Mouse (Mus musculus): ENCODE results near the gene Slc35b4. TPM values are rescaled to one million over a fixed set of nuclear protein-coding genes. Genes with fewer than 3 reads are reported as not detected.

Gene Slc35b4
- polyA plus RNA-seq, 1 experiment = 23.5 TPM

- no peak overlapping the region for H3ac ChIP-seq (ENCODE audit: control insufficient read depth, insufficient read length, low read depth)
- H3K27me3 ChIP-seq (ENCODE audit: control insufficient read depth, insufficient read depth, insufficient read length) = no peaks in the 10 kb centered on the region
- peaks cover 17% of the 10 kb centered on the region for H3K36me3 ChIP-seq (ENCODE audit: control insufficient read depth, insufficient read depth)
- TF ChIP-seq FOSL1 (IDR thresholded peaks at IDR 0.05; ENCODE audit: insufficient read depth, low read length, poor library complexity, severe bottlenecking) (no peak), USF1 (IDR thresholded peaks at IDR 0.05; ENCODE audit: low read depth) (no peak), MYOG (IDR thresholded peaks at IDR 0.05; ENCODE audit: control insufficient read depth, extremely low read depth, insufficient read length) (no peak), CEBPB (IDR thresholded peaks at IDR 0.05; ENCODE audit: low read depth) (no peak), CTCF (IDR thresholded peaks at IDR 0.05; ENCODE audit: control insufficient read depth, insufficient read depth, insufficient read length) (no peak), MAX (IDR thresholded peaks at IDR 0.05) (no peak), MYOD1 (IDR thresholded peaks at IDR 0.05; ENCODE audit: control insufficient read depth, insufficient read length, low read depth) (no peak)
- no peak overlapping the region for H3K4me3 ChIP-seq (ENCODE audit: insufficient read depth, poor library complexity, severe bottlenecking)
- no peaks in the 10 kb centered on the region for H3K79me2 ChIP-seq (ENCODE audit: control insufficient read depth, insufficient read depth)
- no peaks in the 10 kb centered on the region for H3K79me3 ChIP-seq (ENCODE audit: low read depth)
Measured at GRCm38 (mm10) chr6:34153069-34154052, 23.6 kb downstream of the Slc35b4 start.

- no peaks in the 10 kb centered on the region for H3K79me3 ChIP-seq (ENCODE audit: low read depth)
- no peak overlapping the region for H3ac ChIP-seq (ENCODE audit: control insufficient read depth, insufficient read length, low read depth)
- no peaks in the 10 kb centered on the region for H3K79me2 ChIP-seq (ENCODE audit: control insufficient read depth, insufficient read depth)
- no peaks in the 10 kb centered on the region for H3K27me3 ChIP-seq (ENCODE audit: control insufficient read depth, insufficient read depth, insufficient read length)
- TF ChIP-seq MAX (IDR thresholded peaks at IDR 0.05) (no peak), FOSL1 (IDR thresholded peaks at IDR 0.05; ENCODE audit: insufficient read depth, low read length, poor library complexity, severe bottlenecking) (no peak), CEBPB (IDR thresholded peaks at IDR 0.05; ENCODE audit: low read depth) (no peak), USF1 (IDR thresholded peaks at IDR 0.05; ENCODE audit: low read depth) (no peak), CTCF (IDR thresholded peaks at IDR 0.05; ENCODE audit: control insufficient read depth, insufficient read depth, insufficient read length) (no peak), MYOG (IDR thresholded peaks at IDR 0.05; ENCODE audit: control insufficient read depth, extremely low read depth, insufficient read length) (no peak), MYOD1 (IDR thresholded peaks at IDR 0.05; ENCODE audit: control insufficient read depth, insufficient read length, low read depth) (no peak)
- no peak overlapping the region for H3K4me3 ChIP-seq (ENCODE audit: insufficient read depth, poor library complexity, severe bottlenecking)
- H3K36me3 ChIP-seq (ENCODE audit: control insufficient read depth, insufficient read depth) = no peaks in the 10 kb centered on the region
Measured at GRCm38 (mm10) chr6:34149821-34150220, 27.1 kb downstream of the Slc35b4 start.

DNA sequence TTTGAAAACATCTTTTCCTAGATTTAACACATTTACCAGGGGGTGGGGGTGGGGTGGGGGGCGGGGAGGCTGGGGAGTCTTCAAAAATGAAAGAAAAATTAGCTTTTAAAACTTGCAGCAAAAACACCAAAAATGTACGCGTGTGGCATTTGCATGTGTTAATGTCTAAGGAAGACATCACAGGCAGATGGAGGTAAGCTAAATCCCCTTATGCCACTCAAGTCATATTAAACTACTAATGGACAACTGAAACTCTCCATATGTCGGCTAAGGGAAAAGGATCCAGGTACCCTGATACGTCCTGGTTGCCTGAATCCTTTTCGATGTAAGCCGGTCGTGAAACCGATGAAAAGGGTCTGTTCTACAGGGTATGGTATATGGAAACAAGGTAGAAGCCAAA is 27.8 kb downstream of the Slc35b4 start:
- Histone ChIP-seq H3K27me3 (ENCODE audit: control insufficient read depth, insufficient read depth, insufficient read length) (no peaks in the 10 kb centered on the region), H3K79me3 (ENCODE audit: low read depth) (no peaks in the 10 kb centered on the region), H3K4me3 (ENCODE audit: insufficient read depth, poor library complexity, severe bottlenecking) (no peak overlapping the region), H3K79me2 (ENCODE audit: control insufficient read depth, insufficient read depth) (no peaks in the 10 kb centered on the region), H3K36me3 (ENCODE audit: control insufficient read depth, insufficient read depth) (no peaks in the 10 kb centered on the region), H3ac (ENCODE audit: control insufficient read depth, insufficient read length, low read depth) (no peak overlapping the region)
- TF ChIP-seq MYOD1 (IDR thresholded peaks at IDR 0.05; ENCODE audit: control insufficient read depth, insufficient read length, low read depth) = no peak
- no peak for TF ChIP-seq CEBPB (IDR thresholded peaks at IDR 0.05; ENCODE audit: low read depth)
- no peak for TF ChIP-seq FOSL1 (IDR thresholded peaks at IDR 0.05; ENCODE audit: insufficient read depth, low read length, poor library complexity, severe bottlenecking)
- TF ChIP-seq CTCF (IDR thresholded peaks at IDR 0.05; ENCODE audit: control insufficient read depth, insufficient read depth, insufficient read length) = no peak
- TF ChIP-seq MYOG (IDR thresholded peaks at IDR 0.05; ENCODE audit: control insufficient read depth, extremely low read depth, insufficient read length) = no peak
- no peak for TF ChIP-seq USF1 (IDR thresholded peaks at IDR 0.05; ENCODE audit: low read depth)
- TF ChIP-seq MAX (IDR thresholded peaks at IDR 0.05) = no peak

- Histone ChIP-seq H3K79me2 (ENCODE audit: control insufficient read depth, insufficient read depth) (no peaks in the 10 kb centered on the region), H3K36me3 (ENCODE audit: control insufficient read depth, insufficient read depth) (no peaks in the 10 kb centered on the region), H3K4me3 (ENCODE audit: insufficient read depth, poor library complexity, severe bottlenecking) (no peak overlapping the region), H3K79me3 (ENCODE audit: low read depth) (no peaks in the 10 kb centered on the region), H3ac (ENCODE audit: control insufficient read depth, insufficient read length, low read depth) (no peak overlapping the region), H3K27me3 (ENCODE audit: control insufficient read depth, insufficient read depth, insufficient read length) (no peaks in the 10 kb centered on the region)
- TF ChIP-seq FOSL1 (IDR thresholded peaks at IDR 0.05; ENCODE audit: insufficient read depth, low read length, poor library complexity, severe bottlenecking) (no peak), MYOG (IDR thresholded peaks at IDR 0.05; ENCODE audit: control insufficient read depth, extremely low read depth, insufficient read length) (no peak), USF1 (IDR thresholded peaks at IDR 0.05; ENCODE audit: low read depth) (no peak), MYOD1 (IDR thresholded peaks at IDR 0.05; ENCODE audit: control insufficient read depth, insufficient read length, low read depth) (no peak), MAX (IDR thresholded peaks at IDR 0.05) (no peak), CTCF (IDR thresholded peaks at IDR 0.05; ENCODE audit: control insufficient read depth, insufficient read depth, insufficient read length) (no peak), CEBPB (IDR thresholded peaks at IDR 0.05; ENCODE audit: low read depth) (no peak)
Measured at GRCm38 (mm10) chr6:34148639-34149038, 28.3 kb downstream of the Slc35b4 start.

GRCm38 (mm10) chr6:34148021-34148420 is 28.9 kb downstream of the Slc35b4 start:
- TF ChIP-seq MAX (IDR thresholded peaks at IDR 0.05) (no peak), MYOD1 (IDR thresholded peaks at IDR 0.05; ENCODE audit: control insufficient read depth, insufficient read length, low read depth) (no peak), CTCF (IDR thresholded peaks at IDR 0.05; ENCODE audit: control insufficient read depth, insufficient read depth, insufficient read length) (no peak), USF1 (IDR thresholded peaks at IDR 0.05; ENCODE audit: low read depth) (no peak), MYOG (IDR thresholded peaks at IDR 0.05; ENCODE audit: control insufficient read depth, extremely low read depth, insufficient read length) (no peak), CEBPB (IDR thresholded peaks at IDR 0.05; ENCODE audit: low read depth) (no peak), FOSL1 (IDR thresholded peaks at IDR 0.05; ENCODE audit: insufficient read depth, low read length, poor library complexity, severe bottlenecking) (no peak)
- H3K36me3 ChIP-seq (ENCODE audit: control insufficient read depth, insufficient read depth) = no peaks in the 10 kb centered on the region
- no peaks in the 10 kb centered on the region for H3K79me3 ChIP-seq (ENCODE audit: low read depth)
- H3K27me3 ChIP-seq (ENCODE audit: control insufficient read depth, insufficient read depth, insufficient read length) = no peaks in the 10 kb centered on the region
- H3K4me3 ChIP-seq (ENCODE audit: insufficient read depth, poor library complexity, severe bottlenecking) = no peak overlapping the region
- no peaks in the 10 kb centered on the region for H3K79me2 ChIP-seq (ENCODE audit: control insufficient read depth, insufficient read depth)
- H3ac ChIP-seq (ENCODE audit: control insufficient read depth, insufficient read length, low read depth) = no peak overlapping the region

Data from C2C12 (cell line).